Mouse (Mus musculus) gastrocnemius, adult 2 months (tissue): ENCODE measurements around the gene Mn1. TPM values are rescaled to one million over a fixed set of nuclear protein-coding genes. Genes with fewer than 3 reads are reported as not detected.

Experiments
- DNase-seq: peaks from one replicate; pipeline ENCODE4 v3.0.0; 2022
- H3K27ac ChIP-seq: fragments of 200-600 bp; 2 replicates; pipeline ENCODE4 v1.8.1; 2022; ENCODE audit warnings: mild to moderate bottlenecking
- H3K4me3 ChIP-seq: fragments of 200-600 bp; 2 replicates; pipeline ENCODE4 v1.8.1; 2022; ENCODE audit warnings: mild to moderate bottlenecking, moderate library complexity
- CTCF ChIP-seq: fragments of 200-600 bp; IDR thresholded peaks from 2 replicates; pipeline ENCODE4 v1.8.1; 2022; ENCODE audit warnings: antibody characterized with exemption, mild to moderate bottlenecking, moderate library complexity
- intact Hi-C: fragments of 180-260 bp; cut with DNase I; formaldehyde crosslinking; loops from one replicate; pipeline ENCODE4 v1.15.1; 2025
- long read RNA-seq, 2 experiments: library from polyadenylated mRNA; stranded (forward); transcript quantifications; one replicate each; pipeline ENCODE4 v2.0.0; 2021
- total RNA-seq, 2 experiments: library from RNA; stranded (reverse); gene quantifications; 2 replicates each; pipeline ENCODE4 v1.2.3; 2021

The Mn1 gene
- total RNA-seq, result 10 to 100 TPM; 43.9 to 85.9 TPM
- long read RNA-seq, experiment 1, full-length matches to known transcripts, result 30 of 43 reads
- long read RNA-seq, experiment 1, partial matches to known transcripts, result 2 of 43 reads
- long read RNA-seq, experiment 1, other reads (novel, unspliced or antisense), result 11 of 43 reads
- long read RNA-seq, experiment 2, full-length matches to known transcripts, result 13 of 19 reads
- long read RNA-seq, experiment 2, partial matches to known transcripts, result 0 of 19 reads
- long read RNA-seq, experiment 2, other reads (novel, unspliced or antisense), result 6 of 19 reads

GRCm38 (mm10) chr5:111416591-111417374, at the start of gene Mn1:
Gene Mn1, plus strand, starts transcription at chr5:111417362.
- intact Hi-C loops, result loop anchor here (5.0 kb wide), 1 partner anchor 386 kb away; no protein-coding TSS in a partner anchor
- Histone ChIP-seq H3K4me3 (peak within 1 kb of the TSS; percentile 98), H3K27ac (peak within 1 kb of the TSS; percentile 92)
- TF ChIP-seq CTCF, result peak; percentile 12; the same call in 1 of the 2 replicates
- DNase-seq, result peak; percentile 95

GRCm38 (mm10) chr5:111367937-111368517, 49.1 kb upstream of the Mn1 start:
- intact Hi-C loops, result no loop called here
- H3K4me3 ChIP-seq, result no peak overlapping the region
- no peak for DNase-seq
- no peak for TF ChIP-seq CTCF
- no peak overlapping the region for H3K27ac ChIP-seq

- no peak for TF ChIP-seq CTCF
- no peak overlapping the region for H3K27ac ChIP-seq
- H3K4me3 ChIP-seq, result no peak overlapping the region
- intact Hi-C loops, result no loop called here
- DNase-seq, result no peak
Observed at GRCm38 (mm10) chr5:111368576-111368975, 48.6 kb upstream of the Mn1 start.

GRCm38 (mm10) chr5:111375616-111376015, 41.5 kb upstream of the Mn1 start:
- Histone ChIP-seq H3K4me3 (no peak overlapping the region), H3K27ac (peak overlapping the region; percentile 69)
- TF ChIP-seq CTCF, result no peak
- intact Hi-C loops, result no loop called here
- no peak for DNase-seq

GRCm38 (mm10) chr5:111376276-111377020, 40.7 kb upstream of the Mn1 start:
- no peak overlapping the region for H3K4me3 ChIP-seq
- peak overlapping the region; percentile 69 for H3K27ac ChIP-seq
- peak; percentile 51 for DNase-seq

GRCm38 (mm10) chr5:111378126-111378993, 38.8 kb upstream of the Mn1 start:
- Histone ChIP-seq H3K27ac (peak overlapping the region; percentile 57), H3K4me3 (no peak overlapping the region)

More at GRCm38 (mm10) chr5:111376276-111377020, 40.7 kb upstream of the Mn1 start:
- intact Hi-C loops, result no loop called here
- TF ChIP-seq CTCF, result no peak

GRCm38 (mm10) chr5:111383335-111383734, 33.8 kb upstream of the Mn1 start:
- TF ChIP-seq CTCF, result no peak
- intact Hi-C loops, result no loop called here
- H3K27ac ChIP-seq, result 0 out of 2 replicates have a peak overlapping the region, but pooled peaks have one; percentile 31
- no peak overlapping the region for H3K4me3 ChIP-seq
- no peak for DNase-seq

More at GRCm38 (mm10) chr5:111378126-111378993, 38.8 kb upstream of the Mn1 start:
- TF ChIP-seq CTCF, result peak; percentile 68
- peak; percentile 68 for DNase-seq
- intact Hi-C loops, result no loop called here

GRCm38 (mm10) chr5:111390911-111391310, 26.3 kb upstream of the Mn1 start:
- no peak for TF ChIP-seq CTCF
- H3K27ac ChIP-seq, result peak overlapping the region; percentile 73; the same call in 1 of the 2 replicates
- intact Hi-C loops, result no loop called here
- DNase-seq, result no peak
- H3K4me3 ChIP-seq, result no peak overlapping the region

- Histone ChIP-seq H3K27ac (no peak overlapping the region), H3K4me3 (no peak overlapping the region)
- no peak for DNase-seq
- intact Hi-C loops, result no loop called here
- no peak for TF ChIP-seq CTCF
Observed at GRCm38 (mm10) chr5:111391485-111391884, 25.7 kb upstream of the Mn1 start.

- intact Hi-C loops, result no loop called here
- H3K27ac ChIP-seq, result peak overlapping the region; percentile 68
- peak overlapping the region; percentile 48 for H3K4me3 ChIP-seq
- DNase-seq, result peak; percentile 66
- TF ChIP-seq CTCF, result no peak
Observed at GRCm38 (mm10) chr5:111393346-111394197, 23.6 kb upstream of the Mn1 start.
